Mouse (Mus musculus) forebrain, embryonic 16.5 days (tissue): ENCODE results near the gene Pycr2. TPM values are rescaled to one million over a fixed set of nuclear protein-coding genes. Genes with fewer than 3 reads are reported as not detected.

Experiments
- ATAC-seq: fragments of 200-750 bp; cut with Nextera tagmentation; 2 replicates; pipeline ENCODE4 v1.8.0; 2017; ENCODE audit warnings: mild to moderate bottlenecking, moderate library complexity
- H3K27ac ChIP-seq: fragments of 300-500 bp; sonication (generic); 2 replicates; pipeline ENCODE4 v1.5.1; 2014; ENCODE audit warnings: low read length, control low read depth
- H3K27me3 ChIP-seq: fragments of 300-500 bp; sonication (generic); replicated peaks from 2 replicates; pipeline ENCODE4 v1.6.1; 2014; ENCODE audit warnings: low read length; ENCODE audit not compliant: control insufficient read depth, insufficient read depth
- H3K36me3 ChIP-seq: fragments of 300-500 bp; sonication (generic); 2 replicates; pipeline ENCODE4 v1.6.1; 2014; ENCODE audit not compliant: control insufficient read depth, insufficient read depth
- H3K4me1 ChIP-seq: fragments of 300-500 bp; sonication (generic); replicated peaks from 2 replicates; pipeline ENCODE4 v1.6.1; 2014; ENCODE audit warnings: low read length; ENCODE audit not compliant: control insufficient read depth, insufficient read depth
- H3K4me2 ChIP-seq: fragments of 300-500 bp; sonication (generic); 2 replicates; pipeline ENCODE4 v1.6.1; 2014; ENCODE audit warnings: mild to moderate bottlenecking, low read length, control low read depth
- H3K4me3 ChIP-seq: fragments of 300-500 bp; sonication (generic); replicated peaks from 2 replicates; pipeline ENCODE4 v1.5.1; 2014; ENCODE audit warnings: mild to moderate bottlenecking, low read length, control low read depth
- H3K9ac ChIP-seq: fragments of 300-500 bp; sonication (generic); replicated peaks from 2 replicates; pipeline ENCODE4 v1.6.1; 2014; ENCODE audit warnings: low read depth, low read length, control low read depth
- H3K9me3 ChIP-seq: fragments of 300-500 bp; sonication (generic); 2 replicates; pipeline ENCODE4 v1.6.1; 2016; ENCODE audit warnings: low read length; ENCODE audit not compliant: control insufficient read depth
- WGBS: fragments of 180-500 bp; shearing (Covaris S2); extraction: QIAGEN DNeasy Blood & Tissue Kit; methylation state at CpG from one replicate; pipeline ENCODE4 v1.1.7; 2014; 5-methylcytosine and 5-hydroxymethylcytosine counted together
- polyA plus RNA-seq: library from polyadenylated mRNA; unstranded; fragments of >200 nt; fragmentation: Nextera tagmentation; extraction: Ambion mirVana; gene quantifications from 2 replicates; pipeline ENCODE4 v1.2.1, GENCODE M21; 2015

Gene Pycr2
- polyA plus RNA-seq, 1 experiment from 2014 or later, result 84.8 TPM

DNA sequence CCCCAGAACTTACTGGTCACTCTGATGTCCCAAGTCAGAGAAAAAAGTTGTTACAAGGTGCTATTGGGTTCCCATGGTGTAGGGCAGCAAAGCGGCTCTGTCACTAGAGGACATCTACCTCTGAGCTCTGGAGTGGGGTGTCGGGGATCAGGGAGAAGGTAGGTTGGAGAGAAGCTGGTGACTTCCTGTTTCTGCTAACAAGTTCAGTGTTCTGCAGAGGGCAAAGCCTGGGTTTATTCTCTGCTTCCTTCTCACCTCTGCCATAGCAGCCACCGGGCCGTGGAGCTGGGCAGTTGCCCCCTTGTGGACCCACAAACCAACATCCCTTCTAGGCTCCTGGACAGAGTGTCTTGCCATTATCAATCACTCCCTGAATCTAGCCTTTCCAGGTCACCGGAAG lies 8.7 kb downstream of the Pycr2 start:
- Histone ChIP-seq H3K27ac (no peak overlapping the region), H3K36me3 (no peaks in the 10 kb centered on the region), H3K4me1 (no peaks in the 10 kb centered on the region), H3K4me2 (no peak overlapping the region), H3K9me3 (no peaks in the 10 kb centered on the region), H3K4me3 (no peak overlapping the region), H3K9ac (no peak overlapping the region), H3K27me3 (no peaks in the 10 kb centered on the region)
- 91% methylated on average over 5 of the region's 5 CpGs for WGBS
- ATAC-seq, result no peak

DNA sequence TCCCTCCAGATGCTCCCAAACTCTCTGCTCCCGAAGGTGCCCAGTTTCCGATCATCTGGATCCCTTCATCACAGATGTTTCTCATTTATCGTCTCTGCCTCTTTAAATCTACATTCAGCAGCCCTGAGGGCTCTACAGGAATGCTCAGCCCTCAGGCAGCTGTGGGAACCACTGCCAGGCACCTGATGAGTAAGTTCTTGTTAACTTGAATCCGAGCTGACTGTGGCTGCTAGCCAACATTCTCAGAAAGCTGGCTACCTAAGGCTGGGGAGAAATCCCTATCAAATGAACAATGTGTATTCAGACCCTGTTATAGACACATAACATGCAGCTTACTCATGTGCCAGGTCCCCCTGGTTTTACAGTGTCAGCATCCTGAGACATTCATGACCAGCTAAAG lies 9.7 kb downstream of the Pycr2 start:
- Histone ChIP-seq H3K36me3 (no peaks in the 10 kb centered on the region), H3K27ac (no peak overlapping the region), H3K4me1 (no peaks in the 10 kb centered on the region), H3K9ac (no peak overlapping the region), H3K4me2 (no peak overlapping the region), H3K4me3 (no peak overlapping the region), H3K9me3 (no peaks in the 10 kb centered on the region), H3K27me3 (no peaks in the 10 kb centered on the region)
- no peak for ATAC-seq
- 45% methylated on average over 4 of the region's 4 CpGs for WGBS

DNA sequence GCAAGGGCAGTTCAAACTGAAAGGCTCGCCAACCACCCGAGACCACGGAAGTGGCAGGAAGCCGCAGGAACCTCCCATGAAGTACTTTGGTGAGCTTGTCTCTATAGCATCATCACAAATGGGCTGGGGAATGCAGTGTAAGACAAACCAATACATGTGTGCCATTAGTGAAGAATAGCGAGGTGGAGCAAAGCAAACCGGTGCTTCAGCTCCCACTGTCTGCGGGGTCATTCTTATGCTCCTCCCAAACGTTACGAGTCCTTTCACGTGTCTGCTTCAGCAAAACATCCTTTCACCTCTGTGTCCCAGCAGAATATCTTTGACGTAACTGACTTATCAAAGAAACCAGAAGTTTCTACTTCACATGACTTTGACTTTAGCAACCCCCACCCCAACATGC lies 12.3 kb downstream of the Pycr2 start:
- no peak overlapping the region for H3K27ac ChIP-seq
- WGBS, result 84% methylated on average over 11 of the region's 11 CpGs
- no peaks in the 10 kb centered on the region for H3K9me3 ChIP-seq
- no peak for ATAC-seq
- H3K4me3 ChIP-seq, result no peak overlapping the region
- H3K4me2 ChIP-seq, result no peak overlapping the region
- no peaks in the 10 kb centered on the region for H3K4me1 ChIP-seq
- H3K27me3 ChIP-seq, result no peaks in the 10 kb centered on the region
- no peaks in the 10 kb centered on the region for H3K36me3 ChIP-seq
- H3K9ac ChIP-seq, result no peak overlapping the region

DNA sequence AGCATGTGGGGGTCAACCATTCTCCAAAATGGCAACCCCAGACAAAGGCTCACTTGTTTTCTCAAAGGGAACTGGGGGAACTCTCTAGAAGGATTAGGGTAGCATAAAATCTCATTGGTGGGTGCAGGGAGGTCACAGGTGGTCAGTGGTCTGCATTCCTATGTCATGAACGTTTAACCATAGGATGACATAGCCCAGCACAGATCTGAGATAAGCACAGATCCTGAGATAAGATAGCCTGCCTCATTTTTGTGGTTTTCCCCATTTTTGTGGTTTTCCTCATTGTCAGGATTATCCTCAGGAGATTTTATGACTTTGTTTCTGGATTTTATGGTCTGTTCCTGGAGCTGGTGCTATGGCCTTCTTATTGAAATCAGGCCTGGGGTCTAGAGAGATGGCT lies 13.0 kb downstream of the Pycr2 start:
- WGBS, result 54% methylated on average over 1 of the region's 1 CpGs
- no peak for ATAC-seq
- no peak overlapping the region for H3K4me2 ChIP-seq
- H3K4me3 ChIP-seq, result no peak overlapping the region
- H3K9ac ChIP-seq, result no peak overlapping the region
- H3K4me1 ChIP-seq, result no peaks in the 10 kb centered on the region
- no peaks in the 10 kb centered on the region for H3K27me3 ChIP-seq
- H3K27ac ChIP-seq, result no peak overlapping the region
- H3K36me3 ChIP-seq, result no peaks in the 10 kb centered on the region
- no peaks in the 10 kb centered on the region for H3K9me3 ChIP-seq

DNA sequence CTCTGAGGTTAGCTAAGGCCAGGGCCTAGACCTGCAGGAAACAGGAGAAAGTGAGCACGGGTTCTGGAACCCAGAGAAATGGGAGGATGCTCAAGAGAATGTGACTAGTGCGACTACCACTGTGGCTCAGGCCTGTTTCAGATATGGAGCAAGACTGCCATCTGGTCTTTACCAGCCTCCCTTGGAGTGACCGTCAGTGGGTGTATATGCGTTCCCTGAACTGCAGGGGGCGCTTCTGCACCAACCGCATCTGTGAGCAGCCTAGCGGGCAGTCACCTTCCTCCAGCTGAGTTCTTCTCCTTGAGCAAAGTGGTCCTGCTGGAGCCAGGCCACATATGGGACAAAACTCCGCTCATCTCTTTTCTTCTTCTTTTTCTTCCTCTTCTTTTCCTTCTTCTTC lies 15.6 kb downstream of the Pycr2 start:
- no peaks in the 10 kb centered on the region for H3K36me3 ChIP-seq

DNA sequence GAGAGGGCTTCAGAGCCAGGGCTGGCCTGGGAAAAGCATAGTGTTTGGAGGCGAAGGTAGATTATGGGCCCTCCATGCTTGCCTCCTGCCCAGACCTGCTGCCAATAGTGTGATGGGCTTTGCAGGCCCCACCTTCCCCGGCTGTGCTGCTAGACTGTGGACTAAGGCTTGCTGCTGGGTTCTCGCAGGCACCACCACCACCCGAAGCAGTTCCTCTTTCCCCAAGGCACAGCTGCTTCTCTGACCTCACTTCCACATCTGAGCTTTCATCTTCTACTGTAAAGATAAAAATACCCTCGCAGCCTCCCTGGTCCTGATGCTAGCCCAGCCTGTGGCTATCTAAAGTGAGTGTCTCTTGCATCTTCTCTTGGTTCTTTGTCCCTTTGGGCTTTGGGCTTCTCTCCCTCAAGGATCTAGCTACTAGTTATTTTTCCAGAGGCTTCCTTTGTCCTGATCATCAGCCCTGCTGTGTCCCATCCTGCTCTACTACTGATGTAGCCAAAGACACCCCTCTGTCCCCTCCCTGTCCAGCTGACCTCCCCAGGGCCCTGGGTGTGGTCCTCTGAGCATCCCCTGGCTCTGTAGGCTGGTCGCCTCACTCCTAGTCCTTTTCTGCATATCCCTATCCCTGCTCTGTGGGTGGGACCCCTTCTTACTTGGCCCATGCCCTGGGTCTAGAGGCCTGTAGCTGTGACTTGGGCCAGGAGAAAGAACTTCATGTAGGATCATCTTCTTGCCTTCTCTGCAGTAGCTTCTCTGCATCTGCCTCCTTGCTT lies 18.4 kb downstream of the Pycr2 start:
- WGBS, result 78% methylated on average over 6 of the region's 6 CpGs
- no peak overlapping the region for H3K27ac ChIP-seq
- ATAC-seq, result no peak
- H3K4me1 ChIP-seq, result no peaks in the 10 kb centered on the region
- no peaks in the 10 kb centered on the region for H3K36me3 ChIP-seq
- no peak overlapping the region for H3K9ac ChIP-seq
- H3K9me3 ChIP-seq, result no peaks in the 10 kb centered on the region
- no peaks in the 10 kb centered on the region for H3K27me3 ChIP-seq
- no peak overlapping the region for H3K4me2 ChIP-seq
- no peak overlapping the region for H3K4me3 ChIP-seq

More for the DNA sequence above, 15.6 kb downstream of the Pycr2 start:
- Histone ChIP-seq H3K9ac (no peak overlapping the region), H3K9me3 (no peaks in the 10 kb centered on the region), H3K4me1 (no peaks in the 10 kb centered on the region), H3K27me3 (no peaks in the 10 kb centered on the region), H3K4me2 (no peak overlapping the region), H3K27ac (no peak overlapping the region), H3K4me3 (no peak overlapping the region)
- WGBS, result 31% methylated on average over 8 of the region's 8 CpGs
- ATAC-seq, result no peak

DNA sequence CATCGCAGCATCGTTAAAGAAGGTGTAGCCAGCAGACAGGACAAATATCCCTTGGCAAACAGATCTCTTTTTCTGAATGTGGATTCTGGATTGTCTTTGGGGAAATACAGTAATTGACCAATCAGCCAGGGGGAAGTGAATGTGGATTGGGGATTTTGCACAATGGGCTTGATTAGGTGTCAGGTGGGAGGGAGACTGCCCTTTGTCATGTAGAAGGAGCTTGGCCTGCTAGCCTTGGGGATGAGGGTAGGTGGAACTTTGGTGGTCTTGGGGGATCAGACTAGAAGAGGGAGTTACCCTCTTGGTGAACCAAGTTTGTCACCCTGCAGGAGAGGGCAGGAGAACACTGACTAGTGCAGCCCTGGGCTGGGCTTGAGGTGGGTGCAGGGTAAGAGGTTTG lies 20.6 kb downstream of the Pycr2 start:
- Histone ChIP-seq H3K4me3 (no peak overlapping the region), H3K27ac (no peak overlapping the region), H3K9ac (no peak overlapping the region), H3K4me1 (no peaks in the 10 kb centered on the region), H3K4me2 (no peak overlapping the region), H3K27me3 (no peaks in the 10 kb centered on the region), H3K36me3 (no peaks in the 10 kb centered on the region), H3K9me3 (no peaks in the 10 kb centered on the region)
- 36% methylated on average over 2 of the region's 2 CpGs for WGBS
- ATAC-seq, result no peak

DNA sequence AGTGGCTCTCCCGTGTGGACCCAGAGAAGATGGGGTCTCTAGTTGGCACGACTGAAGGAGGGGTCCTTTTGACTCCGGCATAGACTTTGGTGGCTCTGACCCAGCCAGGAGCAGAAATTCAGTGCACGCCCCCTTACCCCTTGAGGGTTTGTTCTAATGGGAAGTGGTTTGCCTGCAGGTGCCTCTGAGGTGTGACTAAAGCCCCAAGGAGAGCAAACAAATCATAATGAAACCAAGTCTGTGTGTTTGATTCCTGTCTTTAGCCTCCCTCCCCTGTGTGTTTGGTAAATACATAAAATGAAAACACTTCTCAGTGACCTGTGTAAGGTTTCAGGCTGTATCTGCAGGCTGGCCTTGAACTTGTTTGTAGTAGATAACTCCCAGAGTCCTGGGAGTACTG lies 22.2 kb downstream of the Pycr2 start:
- no peaks in the 10 kb centered on the region for H3K4me1 ChIP-seq
- H3K4me2 ChIP-seq, result no peak overlapping the region
- H3K27me3 ChIP-seq, result no peaks in the 10 kb centered on the region
- no peaks in the 10 kb centered on the region for H3K9me3 ChIP-seq
- no peak overlapping the region for H3K4me3 ChIP-seq
- WGBS, result 73% methylated on average over 4 of the region's 4 CpGs
- no peak for ATAC-seq
- no peaks in the 10 kb centered on the region for H3K36me3 ChIP-seq
- H3K9ac ChIP-seq, result no peak overlapping the region
- no peak overlapping the region for H3K27ac ChIP-seq

DNA sequence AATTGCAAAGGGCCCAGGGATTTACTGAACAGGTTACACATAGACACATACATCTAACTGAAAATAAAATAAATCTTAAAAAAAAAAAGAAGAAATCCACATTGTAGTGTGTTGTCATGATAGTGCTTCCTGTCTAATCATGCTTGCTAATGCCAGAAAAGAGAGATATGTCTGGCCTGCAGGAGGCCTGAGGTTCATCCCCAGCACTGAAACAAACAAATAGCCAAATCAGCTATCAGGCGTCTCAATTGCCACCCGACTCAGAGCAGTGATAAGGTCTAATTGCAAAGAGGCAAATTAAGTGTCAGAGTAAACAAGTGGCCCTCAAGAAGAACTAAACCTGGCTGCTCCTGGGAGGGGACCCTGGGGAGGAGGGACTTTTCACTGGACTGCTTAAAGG lies 25.5 kb downstream of the Pycr2 start:
- peaks cover 4% of the 10 kb centered on the region for H3K27me3 ChIP-seq

DNA sequence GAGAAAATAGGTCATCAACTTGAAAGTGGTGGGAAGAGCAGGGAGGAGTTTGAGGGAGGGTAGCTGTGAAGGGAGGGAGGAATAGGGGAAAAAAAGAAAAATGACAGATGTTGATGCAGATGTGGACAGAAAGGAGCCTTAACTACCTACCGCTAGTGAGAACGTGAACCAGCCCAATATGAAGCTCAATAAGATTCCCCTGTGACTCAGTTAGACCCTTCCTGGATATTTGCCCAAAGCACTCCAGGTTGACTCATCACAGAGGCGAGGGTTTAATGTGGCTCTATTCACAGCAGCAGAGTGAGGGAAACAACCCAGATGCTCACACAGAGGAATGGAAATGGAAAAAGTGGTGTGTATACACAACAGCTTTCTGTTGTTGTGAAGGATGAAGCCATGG lies 27.0 kb downstream of the Pycr2 start:
- no peaks in the 10 kb centered on the region for H3K36me3 ChIP-seq
- no peak overlapping the region for H3K27ac ChIP-seq
- H3K27me3 ChIP-seq, result peaks cover 17% of the 10 kb centered on the region
- no peak overlapping the region for H3K9ac ChIP-seq
- no peak overlapping the region for H3K4me2 ChIP-seq
- ATAC-seq, result no peak
- H3K4me1 ChIP-seq, result no peaks in the 10 kb centered on the region
- WGBS, result 69% methylated on average over 3 of the region's 3 CpGs
- H3K9me3 ChIP-seq, result no peaks in the 10 kb centered on the region
- no peak overlapping the region for H3K4me3 ChIP-seq

More for the DNA sequence above, 25.5 kb downstream of the Pycr2 start:
- no peaks in the 10 kb centered on the region for H3K36me3 ChIP-seq
- no peak overlapping the region for H3K4me2 ChIP-seq
- H3K4me3 ChIP-seq, result no peak overlapping the region
- H3K4me1 ChIP-seq, result no peaks in the 10 kb centered on the region
- WGBS, result 62% methylated on average over 2 of the region's 2 CpGs
- no peak overlapping the region for H3K27ac ChIP-seq
- H3K9ac ChIP-seq, result no peak overlapping the region
- ATAC-seq, result no peak
- no peaks in the 10 kb centered on the region for H3K9me3 ChIP-seq
